Mouse (Mus musculus) hindbrain, embryonic 11.5 days (tissue): Measurements from ENCODE around the gene Sgo2b. TPM values are rescaled to one million over a fixed set of nuclear protein-coding genes. Genes with fewer than 3 reads are reported as not detected.

Source experiments
- ATAC-seq: fragments of 200-750 bp; cut with Nextera tagmentation; 2 replicates; pipeline ENCODE4 v1.8.0; 2017; ENCODE audit warnings: mild to moderate bottlenecking, moderate TSS enrichment, moderate library complexity; ENCODE audit not compliant: low FRiP score
- DNase-seq: peaks from one replicate; pipeline ENCODE4 v3.0.0-alpha.2; 2015; ENCODE audit warnings: low spot score
- H3K27ac ChIP-seq: fragments of 300-500 bp; sonication (generic); 2 replicates; pipeline ENCODE4 v1.5.1; 2014; ENCODE audit warnings: mild to moderate bottlenecking, low read depth, low read length
- H3K27me3 ChIP-seq: fragments of 300-500 bp; sonication (generic); 2 replicates; pipeline ENCODE4 v1.6.1; 2014; ENCODE audit warnings: mild to moderate bottlenecking, low read length, moderate library complexity, mixed read lengths; ENCODE audit not compliant: control insufficient read depth, insufficient read depth
- H3K36me3 ChIP-seq: fragments of 300-500 bp; sonication (generic); 2 replicates; pipeline ENCODE4 v1.6.1; 2014; ENCODE audit warnings: mild to moderate bottlenecking, low read length, moderate library complexity, mixed read lengths; ENCODE audit not compliant: control insufficient read depth, insufficient read depth
- H3K4me1 ChIP-seq: fragments of 300-500 bp; sonication (generic); replicated peaks from 2 replicates; pipeline ENCODE4 v1.6.1; 2014; ENCODE audit warnings: low read length, mixed read lengths; ENCODE audit not compliant: control insufficient read depth, insufficient read depth
- H3K4me2 ChIP-seq: fragments of 300-500 bp; sonication (generic); replicated peaks from 2 replicates; pipeline ENCODE4 v1.6.1; 2014; ENCODE audit warnings: mild to moderate bottlenecking, low read depth, low read length
- H3K4me3 ChIP-seq: fragments of 300-500 bp; sonication (generic); 2 replicates; pipeline ENCODE4 v1.5.1; 2014; ENCODE audit warnings: low read depth, low read length
- H3K9ac ChIP-seq: fragments of 300-500 bp; sonication (generic); 2 replicates; pipeline ENCODE4 v1.6.1; 2014; ENCODE audit warnings: low read depth, low read length
- H3K9me3 ChIP-seq: fragments of 300-500 bp; sonication (generic); 2 replicates; pipeline ENCODE4 v1.6.1; 2016; ENCODE audit warnings: low read length; ENCODE audit not compliant: control insufficient read depth
- WGBS: fragments of 180-500 bp; shearing (Covaris S2); extraction: QIAGEN DNeasy Blood & Tissue Kit; methylation state at CpG from one replicate; pipeline ENCODE4 v1.1.7; 2014; 5-methylcytosine and 5-hydroxymethylcytosine counted together
- polyA plus RNA-seq: library from polyadenylated mRNA; unstranded; fragments of >200 nt; fragmentation: Nextera tagmentation; extraction: Ambion mirVana; gene quantifications from 2 replicates; pipeline ENCODE4 v1.2.1, GENCODE M21; 2014

The Sgo2b gene
- polyA plus RNA-seq, 1 experiment from 2014 or later: not detected

GRCm38 (mm10) chr8:63878353-63878752 is 73.7 kb downstream of the Sgo2b start:
- no peaks in the 10 kb centered on the region for H3K4me1 ChIP-seq
- ATAC-seq (no peak), DNase-seq (no peak)
- H3K27me3 ChIP-seq: no peaks in the 10 kb centered on the region
- H3K36me3 ChIP-seq: no peaks in the 10 kb centered on the region
- H3K4me2 ChIP-seq: no peak overlapping the region
- H3K4me3 ChIP-seq: no peak overlapping the region
- H3K9ac ChIP-seq: no peak overlapping the region
- WGBS: 93% methylated on average over 4 of the region's 4 CpGs
- H3K9me3 ChIP-seq: no peaks in the 10 kb centered on the region
- H3K27ac ChIP-seq: no peak overlapping the region

DNA sequence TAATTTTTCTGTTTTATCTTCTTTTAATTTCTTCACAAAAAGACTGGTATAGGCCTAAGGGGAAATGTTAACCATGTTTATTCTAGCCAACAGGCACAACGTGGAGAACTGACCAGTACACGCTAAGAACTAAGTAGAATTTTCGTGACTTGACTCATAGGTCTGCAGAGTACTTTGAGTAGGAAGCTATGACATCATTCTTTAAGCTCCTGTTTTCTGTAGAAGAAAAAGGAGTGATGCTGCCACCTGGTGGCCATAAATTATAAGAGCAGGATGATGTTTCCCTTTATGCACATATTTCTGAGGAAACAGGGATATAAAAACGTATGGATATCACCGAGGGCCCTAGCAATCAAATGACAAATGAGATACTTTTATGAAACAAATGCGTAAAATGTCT is 74.7 kb downstream of the Sgo2b start:
- H3K4me3 ChIP-seq: no peak overlapping the region
- H3K36me3 ChIP-seq: no peaks in the 10 kb centered on the region
- ATAC-seq: peak; percentile 81
- H3K4me1 ChIP-seq: no peaks in the 10 kb centered on the region
- H3K9me3 ChIP-seq: no peaks in the 10 kb centered on the region
- peak; percentile 84 for DNase-seq
- WGBS: 24% methylated on average over 6 of the region's 6 CpGs
- no peak overlapping the region for H3K27ac ChIP-seq
- no peak overlapping the region for H3K9ac ChIP-seq
- no peak overlapping the region for H3K4me2 ChIP-seq
- no peaks in the 10 kb centered on the region for H3K27me3 ChIP-seq

GRCm38 (mm10) chr8:63876949-63877348 is 75.1 kb downstream of the Sgo2b start:
- 91% methylated on average over 7 of the region's 7 CpGs for WGBS
- Histone ChIP-seq H3K27ac (no peak overlapping the region), H3K9ac (no peak overlapping the region), H3K4me1 (no peaks in the 10 kb centered on the region), H3K4me3 (no peak overlapping the region), H3K36me3 (no peaks in the 10 kb centered on the region), H3K27me3 (no peaks in the 10 kb centered on the region), H3K4me2 (no peak overlapping the region), H3K9me3 (no peaks in the 10 kb centered on the region)
- peak; percentile 72; the same call in 1 of the 2 replicates for ATAC-seq
- DNase-seq: peak; percentile 6
